Mouse (Mus musculus): ENCODE measurements around the gene Sec61a2. TPM values are rescaled to one million over a fixed set of nuclear protein-coding genes. Genes with fewer than 3 reads are reported as not detected.

Gene Sec61a2
- total RNA-seq (2021), result 100 to 1,000 TPM in 1 of 2 experiments, 10 to 100 TPM in 1; 98.1 to 104 TPM
- long read RNA-seq, experiment 1, transcript Sec61a2-202 (12 exons, 2,448 nt), result major isoform, 46 of 54 reads
- long read RNA-seq, experiment 1, partial matches to known transcripts, result 4 of 54 reads
- long read RNA-seq, experiment 1, other reads (novel, unspliced or antisense), result 4 of 54 reads
- long read RNA-seq, experiment 2, transcript Sec61a2-202 (12 exons, 2,448 nt), result major isoform, 28 of 45 reads
- long read RNA-seq, experiment 2, partial matches to known transcripts, result 10 of 45 reads
- long read RNA-seq, experiment 2, other reads (novel, unspliced or antisense), result 6 of 45 reads

GRCm38 (mm10) chr2:5894843-5895570 lies at the start of gene Sec61a2:
Gene Sec61a2 (minus strand): TSS chr2:5895432.
- TF ChIP-seq CTCF (IDR thresholded peaks at IDR 0.05), result peak; percentile 14
- Histone ChIP-seq H3K27ac (peak within 1 kb of the TSS; percentile 96), H3K4me3 (peak within 1 kb of the TSS; percentile 75)
- intact Hi-C loops (cut with DNase I), result loop anchor here (2.0 kb wide), 1 partner anchor 56 kb away; the partner anchor contains the start of gene Upf2
- peak; percentile 99 to 100 for DNase-seq (ENCODE audit: extremely low spot score in 1 of 2, low spot score in 2 of 2)

- no peak for DNase-seq (ENCODE audit: extremely low spot score in 1 of 2, low spot score in 2 of 2)
- no peak for TF ChIP-seq CTCF (IDR thresholded peaks at IDR 0.05)
- Histone ChIP-seq H3K27ac (peak overlapping the region; percentile 29), H3K4me3 (peak overlapping the region; percentile 70)
- intact Hi-C loops (cut with DNase I), result no loop called here
These were observed 47.8 kb upstream of the Sec61a2 start for GRCm38 (mm10) chr2:5943071-5943470.

GRCm38 (mm10) chr2:5942416-5943032 lies 47.3 kb upstream of the Sec61a2 start, which contains the start of gene Dhtkd1:
Gene Dhtkd1 (minus strand): TSS chr2:5942792.
- intact Hi-C loops (cut with DNase I), result no loop called here
- peak within 1 kb of the TSS; percentile 29 for H3K27ac ChIP-seq
- TF ChIP-seq CTCF (IDR thresholded peaks at IDR 0.05), result peak; percentile 28
- DNase-seq (ENCODE audit: extremely low spot score in 1 of 2, low spot score in 2 of 2), result peak; percentile 66 to 69
- peak within 1 kb of the TSS; percentile 70 for H3K4me3 ChIP-seq

GRCm38 (mm10) chr2:5941861-5942415 lies 46.7 kb upstream of the Sec61a2 start:
- no peak for TF ChIP-seq CTCF (IDR thresholded peaks at IDR 0.05)
- no peak for DNase-seq (ENCODE audit: extremely low spot score in 1 of 2, low spot score in 2 of 2)
- H3K4me3 ChIP-seq, result peak overlapping the region; percentile 70
- H3K27ac ChIP-seq, result peak overlapping the region; percentile 29
- intact Hi-C loops (cut with DNase I), result no loop called here

GRCm38 (mm10) chr2:5940936-5941335 lies 45.7 kb upstream of the Sec61a2 start:
- intact Hi-C loops (cut with DNase I), result no loop called here
- no peak for DNase-seq (ENCODE audit: extremely low spot score in 1 of 2, low spot score in 2 of 2)
- peak overlapping the region; percentile 7; the same call in 1 of the 2 replicates for H3K4me3 ChIP-seq
- no peak for TF ChIP-seq CTCF (IDR thresholded peaks at IDR 0.05)
- no peak overlapping the region for H3K27ac ChIP-seq

GRCm38 (mm10) chr2:5939911-5940310 lies 44.7 kb upstream of the Sec61a2 start:
- no peak for DNase-seq (ENCODE audit: extremely low spot score in 1 of 2, low spot score in 2 of 2)
- H3K4me3 ChIP-seq, result no peak overlapping the region
- no peak for TF ChIP-seq CTCF (IDR thresholded peaks at IDR 0.05)
- H3K27ac ChIP-seq, result no peak overlapping the region
- intact Hi-C loops (cut with DNase I), result no loop called here

GRCm38 (mm10) chr2:5939319-5939718 lies 44.1 kb upstream of the Sec61a2 start:
- TF ChIP-seq CTCF (IDR thresholded peaks at IDR 0.05), result no peak
- intact Hi-C loops (cut with DNase I), result no loop called here
- DNase-seq (ENCODE audit: extremely low spot score in 1 of 2, low spot score in 2 of 2), result no peak
- H3K4me3 ChIP-seq, result no peak overlapping the region
- H3K27ac ChIP-seq, result no peak overlapping the region

- no peak for TF ChIP-seq CTCF (IDR thresholded peaks at IDR 0.05)
These were observed 41.3 kb upstream of the Sec61a2 start for GRCm38 (mm10) chr2:5936550-5936949.

GRCm38 (mm10) chr2:5936068-5936467 lies 40.8 kb upstream of the Sec61a2 start:
- TF ChIP-seq CTCF (IDR thresholded peaks at IDR 0.05), result no peak
- DNase-seq (ENCODE audit: extremely low spot score in 1 of 2, low spot score in 2 of 2), result no peak
- no peak overlapping the region for H3K4me3 ChIP-seq

More at GRCm38 (mm10) chr2:5936550-5936949, 41.3 kb upstream of the Sec61a2 start:
- H3K4me3 ChIP-seq, result no peak overlapping the region
- intact Hi-C loops (cut with DNase I), result no loop called here
- H3K27ac ChIP-seq, result no peak overlapping the region
- no peak for DNase-seq (ENCODE audit: extremely low spot score in 1 of 2, low spot score in 2 of 2)

GRCm38 (mm10) chr2:5934936-5935335 lies 39.7 kb upstream of the Sec61a2 start:
- intact Hi-C loops (cut with DNase I), result no loop called here

More at GRCm38 (mm10) chr2:5936068-5936467, 40.8 kb upstream of the Sec61a2 start:
- H3K27ac ChIP-seq, result no peak overlapping the region
- intact Hi-C loops (cut with DNase I), result no loop called here

GRCm38 (mm10) chr2:5931938-5932337 lies 36.7 kb upstream of the Sec61a2 start:
- no peak overlapping the region for H3K27ac ChIP-seq
- intact Hi-C loops (cut with DNase I), result no loop called here
- H3K4me3 ChIP-seq, result no peak overlapping the region
- no peak for DNase-seq (ENCODE audit: extremely low spot score in 1 of 2, low spot score in 2 of 2)
- no peak for TF ChIP-seq CTCF (IDR thresholded peaks at IDR 0.05)

More at GRCm38 (mm10) chr2:5934936-5935335, 39.7 kb upstream of the Sec61a2 start:
- Histone ChIP-seq H3K4me3 (no peak overlapping the region), H3K27ac (no peak overlapping the region)
- TF ChIP-seq CTCF (IDR thresholded peaks at IDR 0.05), result no peak
- no peak for DNase-seq (ENCODE audit: extremely low spot score in 1 of 2, low spot score in 2 of 2)
